Comparison of ENCODE assay signal across 7 mouse cellular contexts in genomic region chr17:42875571-42876000, GRCm38 (mm10). TPM values are rescaled to one million over a fixed set of nuclear protein-coding genes. Genes with fewer than 3 reads are reported as not detected.
DNase-seq lines count a peak whose midpoint lies in the region; ATAC-seq and TF ChIP-seq lines count a peak whose summit lies in the region.

No protein-coding gene starts in this region.

- peak overlapping the region; percentile 42; the same call in 1 of the 2 replicates for H3K27ac ChIP-seq in cerebellum, adult 2 months (ENCODE audit: insufficient read depth, low read length)
- H3K27ac ChIP-seq in forebrain, postnatal 0 days (ENCODE audit: low read depth, low read length): no peak overlapping the region
- peak overlapping the region; percentile 96 for H3K27ac ChIP-seq in hindbrain, embryonic 12.5 days
- H3K27ac ChIP-seq in midbrain, embryonic 10.5 days (replicated peaks): peak overlapping the region; percentile 97

- WGBS in cerebellum, adult 2 months: under 1% methylated on average over 17 of the region's 17 CpGs
- WGBS in forebrain, postnatal 0 days: under 1% methylated on average over 17 of the region's 17 CpGs
- under 1% methylated on average over 17 of the region's 17 CpGs for WGBS in hindbrain, embryonic 12.5 days
- 0% methylated on average over 17 of the region's 17 CpGs for WGBS in midbrain, embryonic 10.5 days

- TF ChIP-seq CTCF in Patski (IDR thresholded peaks at IDR 0.05): peak; percentile 45
- no peak for TF ChIP-seq CTCF in cerebellum, adult 2 months (IDR thresholded peaks at IDR 0.05; ENCODE audit: borderline replicate concordance, insufficient read depth, low read depth, low read length)
- peak; percentile 44 for TF ChIP-seq CTCF in forebrain, postnatal 0 days (IDR thresholded peaks at IDR 0.05; ENCODE audit: low read depth)

- H3K4me2 ChIP-seq in forebrain, postnatal 0 days (ENCODE audit: low read depth): peak overlapping the region; percentile 63
- H3K4me2 ChIP-seq in hindbrain, embryonic 12.5 days (replicated peaks): peak overlapping the region; percentile 75

- POLR2A ChIA-PET in Patski (lab: Charles Lee): interaction anchor here (1.1 to 1.6 kb wide), 4 partner anchors 37 to 65 kb away, joined by 3 to 7 read pairs (median 6); no protein-coding TSS in a partner anchor

- H3K36me3 ChIP-seq in forebrain, postnatal 0 days (ENCODE audit: insufficient read depth): no peaks in the 10 kb centered on the region
- no peaks in the 10 kb centered on the region for H3K36me3 ChIP-seq in hindbrain, embryonic 12.5 days
- H3K36me3 ChIP-seq in midbrain, embryonic 10.5 days: 0 out of 2 replicates have a peak, but pooled peaks cover 2% of the 10 kb centered on the region
- no peaks in the 10 kb centered on the region for H3K36me3 ChIP-seq in splenic B cell, adult 2 months (ENCODE audit: control insufficient read depth, insufficient read depth, low read length, poor library complexity, severe bottlenecking)

- intact Hi-C loops in left cerebral cortex, postnatal 36 days (cut with DNase I): loop anchor here (5.0 kb wide), 1 partner anchor 67 kb away; no protein-coding TSS in a partner anchor

- no peak for DNase-seq in Patski (ENCODE audit: low read depth, low spot score)
- DNase-seq in cerebellum, adult 2 months: peak; percentile 52 to 58
- DNase-seq in forebrain, postnatal 0 days: peak; percentile 67
- DNase-seq in left cerebral cortex, postnatal 36 days (ENCODE audit: low spot score in 2 of 2): peak; percentile 25 to 30
- peak; percentile 51 for DNase-seq in midbrain, embryonic 10.5 days (ENCODE audit: low spot score)
- DNase-seq in splenic B cell, adult 2 months (ENCODE audit: low read depth, low spot score): peak; percentile 50

- no peaks in the 10 kb centered on the region for H3K9me3 ChIP-seq in forebrain, postnatal 0 days (ENCODE audit: low read length)
- no peaks in the 10 kb centered on the region for H3K9me3 ChIP-seq in hindbrain, embryonic 12.5 days (replicated peaks)
- H3K9me3 ChIP-seq in midbrain, embryonic 10.5 days (replicated peaks): no peaks in the 10 kb centered on the region

- ATAC-seq in Patski: no peak
- ATAC-seq in forebrain, postnatal 0 days: peak; percentile 43; the same call in 1 of the 2 replicates
- peak; percentile 14; the same call in 1 of the 2 replicates for ATAC-seq in hindbrain, embryonic 12.5 days (ENCODE audit: low FRiP score)

- no peak for TF ChIP-seq POLR2A in cerebellum, adult 2 months (IDR thresholded peaks at IDR 0.05; ENCODE audit: borderline replicate concordance, insufficient read depth, low read length)

- no peaks in the 10 kb centered on the region for H3K4me1 ChIP-seq in cerebellum, adult 2 months (ENCODE audit: control insufficient read depth, insufficient read depth, low read length)
- peaks cover 10% of the 10 kb centered on the region for H3K4me1 ChIP-seq in forebrain, postnatal 0 days (ENCODE audit: insufficient read depth)
- H3K4me1 ChIP-seq in hindbrain, embryonic 12.5 days: peaks cover 10% of the 10 kb centered on the region
- H3K4me1 ChIP-seq in midbrain, embryonic 10.5 days: peaks cover 16% of the 10 kb centered on the region

- CTCF ChIA-PET in Patski (lab: Charles Lee): interaction anchor here (0.8 to 2.6 kb wide), 4 partner anchors 9 to 68 kb away, joined by 3 to 7 read pairs (median 5); no protein-coding TSS in a partner anchor

- H3K9ac ChIP-seq in forebrain, postnatal 0 days: peak overlapping the region; percentile 97
- peak overlapping the region; percentile 93 for H3K9ac ChIP-seq in hindbrain, embryonic 12.5 days

- in situ Hi-C loops in Patski (cut with MboI; ENCODE audit: low pct_unique_long_range_greater_than_20kb): loop anchor here (10.0 kb wide), 1 partner anchor 69 kb away; no protein-coding TSS in a partner anchor

- peak overlapping the region; percentile 91 for H3K4me3 ChIP-seq in cerebellum, adult 2 months (replicated peaks; ENCODE audit: insufficient read depth, low read depth, low read length)
- H3K4me3 ChIP-seq in forebrain, postnatal 0 days (ENCODE audit: low read depth, low read length): peak overlapping the region; percentile 79
- peak overlapping the region; percentile 89 for H3K4me3 ChIP-seq in hindbrain, embryonic 12.5 days
- peak overlapping the region; percentile 89 for H3K4me3 ChIP-seq in midbrain, embryonic 10.5 days

- H3K27me3 ChIP-seq in Patski: no peaks in the 10 kb centered on the region
- no peaks in the 10 kb centered on the region for H3K27me3 ChIP-seq in cerebellum, adult 2 months (ENCODE audit: control insufficient read depth, insufficient read depth, low read length)
- H3K27me3 ChIP-seq in forebrain, postnatal 0 days (ENCODE audit: insufficient read depth, low read length): no peaks in the 10 kb centered on the region
- H3K27me3 ChIP-seq in hindbrain, embryonic 12.5 days: no peaks in the 10 kb centered on the region
- no peaks in the 10 kb centered on the region for H3K27me3 ChIP-seq in midbrain, embryonic 10.5 days (ENCODE audit: low read depth, poor library complexity, severe bottlenecking)
- H3K27me3 ChIP-seq in splenic B cell, adult 2 months (ENCODE audit: control insufficient read depth, insufficient read depth, low read length, poor library complexity, severe bottlenecking): no peaks in the 10 kb centered on the region

RNA-seq across cellular contexts. Expression of gene Cd2ap, which starts 0.9 kb away (rescaled TPM):
- 110 TPM for polyA plus RNA-seq in Patski (2021)
- polyA plus RNA-seq in cerebellum, adult 2 months (2012; rRNA removed): 19.3 and 20.1 TPM in 2 replicates
- 16.3 and 21.7 TPM in 2 replicates for total RNA-seq in forebrain, postnatal 0 days (2014; rRNA removed)
- polyA plus RNA-seq in forebrain, postnatal 0 days (2015; fragmentation: Nextera tagmentation; extraction: Ambion mirVana): 2.7 and 5.3 TPM in 2 replicates
- 14.8 and 16.2 TPM in 2 replicates for polyA plus RNA-seq in hindbrain, embryonic 12.5 days (2016; fragmentation: Nextera tagmentation; extraction: Ambion mirVana)
- 10 to 100 TPM; 16.9 to 26.4 TPM for total RNA-seq in left cerebral cortex, postnatal 36 days (2021)
- polyA plus RNA-seq in midbrain, embryonic 10.5 days (2016; fragmentation: Nextera tagmentation; extraction: Ambion mirVana): 10.0 and 10.3 TPM in 2 replicates
